Mouse (Mus musculus) thymus, adult 2 months (tissue): Measurements from ENCODE around the gene Ccdc97. TPM values are rescaled to one million over a fixed set of nuclear protein-coding genes. Genes with fewer than 3 reads are reported as not detected.
"Not testable (repeated sequence)": the region's sequence is repeated elsewhere in the genome, so short reads cannot be mapped to it uniquely, and the experiment has no call there.

Experiments used
- DNase-seq: peaks from one replicate; pipeline ENCODE4 v3.0.0; 2021
- H3K27ac ChIP-seq: fragments of 200-500 bp; 2 replicates; pipeline ENCODE4 v1.5.1; 2012; ENCODE audit warnings: low read length, control low read depth; ENCODE audit not compliant: control insufficient read depth, insufficient read depth
- H3K27me3 ChIP-seq: fragments of 200-500 bp; 2 replicates; pipeline ENCODE4 v1.6.1; 2012; ENCODE audit warnings: mild to moderate bottlenecking, low read length, moderate library complexity, mixed read lengths; ENCODE audit not compliant: control insufficient read depth, insufficient read depth
- H3K36me3 ChIP-seq: fragments of 200-500 bp; 2 replicates; pipeline ENCODE4 v1.6.1; 2012; ENCODE audit warnings: mild to moderate bottlenecking, low read length, moderate library complexity; ENCODE audit not compliant: control insufficient read depth, insufficient read depth
- H3K4me1 ChIP-seq: fragments of 200-500 bp; replicated peaks from 2 replicates; pipeline ENCODE4 v1.6.1; 2012; ENCODE audit warnings: low read length; ENCODE audit not compliant: control insufficient read depth, insufficient read depth
- H3K4me3 ChIP-seq: fragments of 200-500 bp; 2 replicates; pipeline ENCODE4 v1.5.1; 2012; ENCODE audit warnings: mild to moderate bottlenecking, low read length, control low read depth, moderate library complexity; ENCODE audit not compliant: control insufficient read depth, insufficient read depth
- CTCF ChIP-seq: fragments of 200-500 bp; IDR thresholded peaks from 2 replicates; pipeline ENCODE4 v1.5.1; 2012; ENCODE audit warnings: mild to moderate bottlenecking, control low read depth, low read length, moderate library complexity, borderline replicate concordance; ENCODE audit not compliant: control insufficient read depth, poor library complexity, insufficient read depth; ENCODE audit errors: extremely low read depth
- POLR2A ChIP-seq: fragments of 200-500 bp; IDR thresholded peaks from 2 replicates; pipeline ENCODE4 v1.6.1; 2012; ENCODE audit warnings: mild to moderate bottlenecking, low read length, control low read depth, moderate library complexity; ENCODE audit not compliant: control insufficient read depth, poor library complexity, insufficient read depth; ENCODE audit errors: extremely low read depth
- WGBS: fragments of 180-500 bp; shearing (Covaris S2); methylation state at CpG from one replicate; pipeline ENCODE4 v1.1.7; 2018; 5-methylcytosine and 5-hydroxymethylcytosine counted together
- polyA plus RNA-seq: library from polyadenylated mRNA; depleted of rRNA; stranded (reverse); fragments of >200 nt; gene quantifications from 2 replicates; pipeline ENCODE4 v1.2.3, GENCODE M21; 2012

Ccdc97 gene
- polyA plus RNA-seq, 1 experiment = 184 TPM

DNA sequence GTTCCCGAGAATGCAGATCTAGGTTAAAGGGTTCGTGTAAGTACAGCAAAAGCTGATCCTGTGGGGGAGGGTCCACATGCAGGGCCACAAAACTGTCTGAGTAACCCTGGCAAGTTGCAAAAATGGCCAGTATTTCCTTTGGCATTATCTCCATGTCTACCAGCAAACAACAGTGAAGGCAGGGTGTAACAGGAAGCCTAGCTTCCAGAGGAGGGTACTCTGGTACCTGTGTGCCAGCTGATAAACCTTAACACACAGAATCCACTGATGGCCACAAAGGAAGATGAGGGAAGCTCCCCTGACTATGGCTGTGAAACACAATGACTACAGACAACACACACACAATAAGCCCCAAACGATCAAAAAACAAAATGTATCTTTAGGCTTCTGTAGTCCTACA is 19.4 kb upstream of the Ccdc97 start:
- Histone ChIP-seq H3K36me3 (peaks cover 94% of the 10 kb centered on the region), H3K4me3 (no peak overlapping the region), H3K27me3 (no peaks in the 10 kb centered on the region), H3K4me1 (no peaks in the 10 kb centered on the region), H3K27ac (no peak overlapping the region)
- no peak for DNase-seq
- TF ChIP-seq POLR2A (no peak), CTCF (no peak)
- 95% methylated on average over 3 of the region's 3 CpGs for WGBS

DNA sequence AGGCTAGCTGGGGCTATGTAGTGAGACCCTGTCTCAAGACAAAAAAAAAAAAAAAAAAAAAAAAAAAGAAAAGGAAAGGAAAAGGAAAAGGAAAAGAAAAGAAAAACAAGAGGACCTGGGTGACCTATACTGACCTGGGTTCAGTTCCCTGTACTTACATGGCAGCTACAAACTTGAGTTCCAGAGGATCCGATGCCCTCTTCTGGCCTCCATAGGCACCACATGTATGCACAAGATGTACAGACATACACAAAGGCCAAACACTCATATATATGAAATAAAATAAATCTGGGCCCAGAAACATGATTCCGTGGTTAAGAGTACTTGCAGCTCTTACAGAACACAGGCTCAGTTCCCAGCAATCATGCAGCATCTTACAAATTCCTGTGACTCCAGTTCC is 18.0 kb upstream of the Ccdc97 start:
- H3K4me3 ChIP-seq = no peak overlapping the region
- H3K27me3 ChIP-seq = no peaks in the 10 kb centered on the region
- H3K36me3 ChIP-seq = peaks cover 94% of the 10 kb centered on the region
- DNase-seq = no peak
- no peak for TF ChIP-seq CTCF
- no peak for TF ChIP-seq POLR2A
- WGBS = 95% methylated on average over 2 of the region's 2 CpGs
- no peaks in the 10 kb centered on the region for H3K4me1 ChIP-seq
- no peak overlapping the region for H3K27ac ChIP-seq

DNA sequence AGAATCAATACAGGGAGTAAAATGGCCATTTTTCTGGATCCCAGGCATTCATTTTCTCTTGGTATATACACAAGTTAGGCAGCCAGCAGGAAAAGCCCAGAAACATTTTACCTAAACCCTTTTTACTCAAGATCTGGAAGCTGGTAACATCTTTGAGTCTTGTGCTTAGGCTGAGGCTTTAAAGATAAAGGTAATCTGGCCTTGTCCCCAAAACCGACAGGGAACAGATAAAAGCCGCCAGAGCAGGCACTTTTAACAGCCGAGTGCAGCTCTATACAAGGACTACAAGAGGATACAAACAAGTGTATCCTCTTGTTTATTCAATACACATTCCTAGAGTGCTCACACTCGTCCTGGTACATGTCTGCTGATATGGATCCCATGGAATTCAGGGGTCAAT is 16.1 kb upstream of the Ccdc97 start:
- H3K4me3 ChIP-seq = no peak overlapping the region
- WGBS = 91% methylated on average over 4 of the region's 4 CpGs
- H3K27ac ChIP-seq = no peak overlapping the region
- H3K36me3 ChIP-seq = peaks cover 94% of the 10 kb centered on the region
- H3K4me1 ChIP-seq = no peaks in the 10 kb centered on the region
- H3K27me3 ChIP-seq = no peaks in the 10 kb centered on the region
- no peak for DNase-seq
- no peak for TF ChIP-seq POLR2A
- no peak for TF ChIP-seq CTCF

DNA sequence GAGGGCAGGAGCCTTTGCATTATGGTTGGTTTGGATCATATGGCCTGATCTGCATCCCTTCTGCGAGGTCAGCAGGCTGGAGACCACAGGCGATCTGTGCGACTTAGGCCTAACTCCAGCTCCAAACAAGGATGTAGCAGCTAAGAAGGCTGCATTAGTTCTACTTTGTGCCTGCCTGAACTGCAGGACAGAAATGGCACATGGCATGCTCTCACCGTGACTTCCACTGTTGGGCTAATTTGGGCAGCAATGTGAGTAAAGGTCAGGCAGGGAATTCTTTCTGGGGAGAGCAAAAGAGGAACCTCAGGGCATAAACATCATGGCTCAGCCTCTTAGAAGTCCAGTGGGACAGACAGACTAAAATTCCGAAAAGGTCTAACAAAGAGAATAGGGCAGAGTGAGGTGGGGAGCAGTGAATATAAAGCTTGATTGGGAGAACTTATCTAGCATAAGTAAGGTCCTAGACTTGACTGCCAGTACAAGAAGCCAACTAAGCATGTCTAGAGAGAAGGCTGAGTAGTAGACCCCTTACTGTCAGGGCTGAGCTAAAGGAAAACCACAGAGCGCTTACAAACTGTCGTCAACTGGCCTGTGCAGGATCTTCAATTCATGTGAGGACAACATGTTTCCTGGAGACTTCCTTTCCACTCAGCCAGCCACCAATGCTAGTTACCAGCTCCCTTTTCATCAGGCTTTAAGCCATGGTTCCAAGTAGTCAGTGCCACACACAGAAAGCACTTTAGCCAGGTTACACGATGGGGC is 12.6 kb upstream of the Ccdc97 start:
- Histone ChIP-seq H3K36me3 (peaks cover 90% of the 10 kb centered on the region), H3K4me3 (no peak overlapping the region), H3K4me1 (no peaks in the 10 kb centered on the region), H3K27me3 (no peaks in the 10 kb centered on the region), H3K27ac (no peak overlapping the region)
- DNase-seq = no peak
- 55% methylated on average over 8 of the region's 8 CpGs for WGBS
- TF ChIP-seq POLR2A (no peak), CTCF (no peak)

DNA sequence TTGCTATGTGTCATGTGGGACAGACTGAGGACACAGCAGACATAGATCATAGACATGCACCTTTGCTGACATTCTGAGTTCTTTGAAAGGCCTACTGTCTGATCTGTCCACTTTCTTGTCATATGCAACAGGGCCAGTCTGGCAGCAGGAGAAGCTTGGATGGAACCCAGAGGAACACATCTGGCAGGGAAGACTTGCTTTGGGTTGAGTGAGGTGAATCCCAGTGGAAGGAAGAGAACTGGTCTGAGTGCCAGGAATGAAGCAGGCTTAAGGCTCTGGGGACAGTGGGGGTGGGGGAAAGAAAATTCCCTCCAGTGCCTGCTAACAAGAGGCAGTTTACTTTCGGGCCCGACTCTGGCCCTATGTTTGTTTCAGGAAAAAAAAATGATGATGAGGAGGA is 11.0 kb upstream of the Ccdc97 start:
- DNase-seq = no peak
- TF ChIP-seq CTCF (no peak), POLR2A (no peak)
- Histone ChIP-seq H3K36me3 (peaks cover 95% of the 10 kb centered on the region), H3K27me3 (no peaks in the 10 kb centered on the region), H3K4me1 (no peaks in the 10 kb centered on the region), H3K27ac (no peak overlapping the region), H3K4me3 (no peak overlapping the region)
- 88% methylated on average over 2 of the region's 2 CpGs for WGBS

DNA sequence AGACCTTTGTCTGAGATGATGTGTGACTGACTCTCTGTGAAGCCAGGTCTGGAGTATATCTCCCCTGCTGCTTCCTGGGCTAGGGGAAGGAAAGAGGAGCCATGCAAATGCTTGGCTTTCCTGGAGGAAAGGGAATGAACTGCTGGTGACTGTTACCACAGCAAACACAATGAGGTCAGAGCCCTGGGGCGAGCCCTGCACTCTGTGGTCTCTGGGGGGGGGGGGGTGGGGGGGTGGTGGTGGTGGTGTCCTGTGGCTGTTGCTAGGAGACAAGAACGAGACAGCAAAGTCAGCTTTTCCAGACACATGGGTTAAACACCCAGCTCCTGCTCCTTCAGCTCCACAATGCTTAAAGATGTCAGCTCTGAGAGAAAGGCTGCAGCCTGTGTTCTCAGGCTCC is 10.5 kb upstream of the Ccdc97 start:
- Histone ChIP-seq H3K4me1 (no peaks in the 10 kb centered on the region), H3K36me3 (peaks cover 95% of the 10 kb centered on the region), H3K27me3 (no peaks in the 10 kb centered on the region), H3K4me3 (no peak overlapping the region), H3K27ac (no peak overlapping the region)
- TF ChIP-seq POLR2A = no peak
- TF ChIP-seq CTCF = no peak
- DNase-seq = no peak
- WGBS = 47% methylated on average over 2 of the region's 2 CpGs

GRCm38 (mm10) chr7:25727800-25728199 is 8.9 kb upstream of the Ccdc97 start:
- TF ChIP-seq CTCF (no peak), POLR2A (no peak)
- DNase-seq = no peak
- no peak overlapping the region for H3K27ac ChIP-seq
- no peaks in the 10 kb centered on the region for H3K4me1 ChIP-seq
- H3K27me3 ChIP-seq = no peaks in the 10 kb centered on the region
- 99% methylated on average over 5 of the region's 5 CpGs for WGBS
- H3K36me3 ChIP-seq = peaks cover 95% of the 10 kb centered on the region
- H3K4me3 ChIP-seq = no peak overlapping the region

DNA sequence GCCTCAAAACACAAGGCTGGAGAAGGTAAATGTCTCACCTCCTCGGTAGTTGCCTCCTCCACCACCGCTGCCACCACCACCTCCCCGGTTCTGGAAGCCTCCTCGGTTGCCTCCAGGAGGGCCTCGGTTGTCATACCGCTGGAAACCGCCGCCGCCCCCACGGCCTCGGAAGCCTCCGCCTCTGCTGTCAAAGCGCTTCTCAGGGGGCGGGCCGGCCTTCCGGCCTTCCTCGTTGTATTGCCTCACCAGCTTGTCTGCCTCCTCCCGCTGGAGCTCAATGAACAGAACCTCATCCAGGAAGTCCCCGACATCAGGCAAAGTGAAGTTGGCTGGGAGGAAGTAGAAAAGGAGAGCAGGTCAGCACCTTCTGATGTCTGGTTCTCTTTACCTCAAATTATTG is 7.0 kb upstream of the Ccdc97 start:
- no peak for DNase-seq
- H3K4me3 ChIP-seq = no peak overlapping the region
- peaks cover 84% of the 10 kb centered on the region for H3K36me3 ChIP-seq
- H3K4me1 ChIP-seq = no peaks in the 10 kb centered on the region
- TF ChIP-seq CTCF = no peak
- TF ChIP-seq POLR2A = no peak
- no peaks in the 10 kb centered on the region for H3K27me3 ChIP-seq
- H3K27ac ChIP-seq = no peak overlapping the region
- WGBS = 94% methylated on average over 19 of the region's 19 CpGs

DNA sequence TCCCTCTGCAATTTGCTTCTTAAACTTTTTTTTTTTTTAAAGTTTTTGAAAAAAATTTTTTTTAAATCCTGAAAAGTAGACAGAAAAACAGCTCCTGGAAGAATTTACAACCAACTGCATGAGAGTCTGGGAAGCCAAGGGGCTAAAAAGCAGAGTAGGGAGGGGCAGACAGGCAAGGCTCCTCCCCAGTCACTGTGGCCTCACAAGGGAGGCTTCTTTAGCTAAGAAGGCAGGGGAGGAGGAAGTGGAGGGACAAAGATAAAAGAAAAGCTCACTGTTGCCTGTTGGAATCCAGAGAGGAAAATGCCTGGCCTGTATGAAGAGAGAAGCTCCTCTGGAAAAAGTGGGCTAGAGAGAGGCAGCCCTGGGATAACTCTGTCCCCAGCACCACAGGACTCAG is 2.9 kb upstream of the Ccdc97 start:
- H3K27ac ChIP-seq, DNase-seq, H3K27me3 ChIP-seq, H3K4me3 ChIP-seq, H3K4me1 ChIP-seq: not testable (repeated sequence)
- peaks cover 51% of the 10 kb centered on the region for H3K36me3 ChIP-seq
